Mouse (Mus musculus) spleen, adult 2 months (tissue): Measurements from ENCODE around the gene Rybp. TPM values are rescaled to one million over a fixed set of nuclear protein-coding genes. Genes with fewer than 3 reads are reported as not detected.

Source experiments
- DNase-seq, 2 experiments: peaks; one replicate each; pipeline versions ENCODE4 v3.0.0 to v3.0.0-alpha.2; 2012 to 2021; ENCODE audit warnings: low spot score in 2 of 2, low read depth in 1 of 2
- H3K27ac ChIP-seq: fragments of 200-500 bp; 2 replicates; pipeline ENCODE4 v1.5.1; 2012; ENCODE audit warnings: low read length, inconsistent platforms; ENCODE audit not compliant: insufficient read depth
- H3K27me3 ChIP-seq: fragments of 200-500 bp; 2 replicates; pipeline ENCODE4 v1.6.1; 2012; ENCODE audit warnings: mild to moderate bottlenecking, moderate library complexity, low read length, inconsistent platforms; ENCODE audit not compliant: control insufficient read depth, insufficient read depth
- H3K36me3 ChIP-seq: fragments of 200-500 bp; 2 replicates; pipeline ENCODE4 v1.6.1; 2012; ENCODE audit warnings: mild to moderate bottlenecking, low read length, inconsistent platforms; ENCODE audit not compliant: control insufficient read depth, insufficient read depth
- H3K4me1 ChIP-seq: fragments of 200-500 bp; 2 replicates; pipeline ENCODE4 v1.6.1; 2011; ENCODE audit warnings: inconsistent platforms; ENCODE audit not compliant: control insufficient read depth, insufficient read depth, insufficient read length
- H3K4me3 ChIP-seq: fragments of 200-500 bp; 2 replicates; pipeline ENCODE4 v1.5.1; 2011; ENCODE audit warnings: mild to moderate bottlenecking, inconsistent platforms; ENCODE audit not compliant: insufficient read depth, insufficient read length; ENCODE audit errors: extremely low read depth
- CTCF ChIP-seq: fragments of 200-500 bp; IDR thresholded peaks from 2 replicates; pipeline ENCODE4 v1.5.1; 2011; ENCODE audit warnings: mild to moderate bottlenecking, inconsistent platforms; ENCODE audit not compliant: insufficient read depth, insufficient read length, insufficient replicate concordance; ENCODE audit errors: extremely low read depth
- POLR2A ChIP-seq: fragments of 200-500 bp; IDR thresholded peaks from 2 replicates; pipeline ENCODE4 v1.6.1; 2011; ENCODE audit warnings: low read depth, low read length, inconsistent platforms
- WGBS: fragments of 180-500 bp; shearing (Covaris S2); methylation state at CpG from one replicate; pipeline ENCODE4 v1.1.7; 2018; 5-methylcytosine and 5-hydroxymethylcytosine counted together
- polyA plus RNA-seq: library from polyadenylated mRNA; depleted of rRNA; stranded (reverse); fragments of >200 nt; gene quantifications from 2 replicates; pipeline ENCODE4 v1.2.3, GENCODE M21; 2012

Rybp gene
- polyA plus RNA-seq, 1 experiment, result 12.2 TPM

DNA sequence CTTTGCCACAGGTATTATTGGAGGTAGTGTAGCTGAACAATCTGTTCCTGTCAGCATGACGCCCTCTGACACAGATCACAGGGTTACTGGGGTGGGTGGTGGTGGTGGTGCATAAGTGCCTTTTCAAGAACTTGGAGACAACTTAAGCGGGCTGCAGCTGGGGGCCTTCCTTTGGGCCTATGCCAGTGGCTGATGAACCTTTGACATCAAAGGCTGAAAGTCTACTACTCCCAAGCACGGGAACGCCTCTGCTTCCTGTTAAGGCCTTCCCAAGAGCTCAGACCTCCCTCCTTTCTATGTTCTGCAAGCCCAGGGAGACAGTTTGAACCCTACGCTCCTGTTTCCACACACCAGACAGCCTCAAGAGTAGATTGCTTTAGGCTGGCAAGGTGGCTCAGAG is 70.3 kb downstream of the Rybp start:
- no peaks in the 10 kb centered on the region; the same call in 1 of the 2 replicates for H3K4me1 ChIP-seq
- 81% methylated on average over 5 of the region's 5 CpGs for WGBS
- H3K27ac ChIP-seq, result no peak overlapping the region
- no peaks in the 10 kb centered on the region for H3K36me3 ChIP-seq
- TF ChIP-seq CTCF, result no peak
- TF ChIP-seq POLR2A, result no peak
- no peak overlapping the region for H3K4me3 ChIP-seq
- no peaks in the 10 kb centered on the region for H3K27me3 ChIP-seq
- DNase-seq, result no peak

DNA sequence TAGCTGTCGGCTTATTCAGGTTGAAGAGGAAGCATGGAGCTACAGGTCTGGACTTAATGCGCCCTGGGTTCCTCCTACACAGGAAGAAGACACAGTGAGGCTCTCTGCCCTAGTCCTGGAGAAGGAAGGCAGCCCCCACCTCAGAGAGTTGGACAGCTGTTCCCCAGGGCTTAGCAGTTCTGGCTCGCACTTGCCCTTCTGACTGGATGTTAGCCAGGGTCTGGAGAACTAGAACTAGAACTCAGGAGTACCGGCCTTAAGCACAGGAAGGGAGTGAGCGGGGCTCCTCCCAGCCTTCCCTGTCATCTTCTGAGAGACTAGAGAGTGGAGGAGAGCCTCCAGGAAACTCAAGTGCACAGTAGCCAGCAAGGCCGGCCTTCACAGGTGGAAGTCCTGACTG is 71.5 kb downstream of the Rybp start:
- Histone ChIP-seq H3K27ac (no peak overlapping the region), H3K36me3 (no peaks in the 10 kb centered on the region), H3K4me3 (no peak overlapping the region), H3K27me3 (no peaks in the 10 kb centered on the region), H3K4me1 (no peaks in the 10 kb centered on the region; the same call in 1 of the 2 replicates)
- TF ChIP-seq CTCF, result no peak
- no peak for TF ChIP-seq POLR2A
- no peak for DNase-seq
- 48% methylated on average over 6 of the region's 6 CpGs for WGBS

DNA sequence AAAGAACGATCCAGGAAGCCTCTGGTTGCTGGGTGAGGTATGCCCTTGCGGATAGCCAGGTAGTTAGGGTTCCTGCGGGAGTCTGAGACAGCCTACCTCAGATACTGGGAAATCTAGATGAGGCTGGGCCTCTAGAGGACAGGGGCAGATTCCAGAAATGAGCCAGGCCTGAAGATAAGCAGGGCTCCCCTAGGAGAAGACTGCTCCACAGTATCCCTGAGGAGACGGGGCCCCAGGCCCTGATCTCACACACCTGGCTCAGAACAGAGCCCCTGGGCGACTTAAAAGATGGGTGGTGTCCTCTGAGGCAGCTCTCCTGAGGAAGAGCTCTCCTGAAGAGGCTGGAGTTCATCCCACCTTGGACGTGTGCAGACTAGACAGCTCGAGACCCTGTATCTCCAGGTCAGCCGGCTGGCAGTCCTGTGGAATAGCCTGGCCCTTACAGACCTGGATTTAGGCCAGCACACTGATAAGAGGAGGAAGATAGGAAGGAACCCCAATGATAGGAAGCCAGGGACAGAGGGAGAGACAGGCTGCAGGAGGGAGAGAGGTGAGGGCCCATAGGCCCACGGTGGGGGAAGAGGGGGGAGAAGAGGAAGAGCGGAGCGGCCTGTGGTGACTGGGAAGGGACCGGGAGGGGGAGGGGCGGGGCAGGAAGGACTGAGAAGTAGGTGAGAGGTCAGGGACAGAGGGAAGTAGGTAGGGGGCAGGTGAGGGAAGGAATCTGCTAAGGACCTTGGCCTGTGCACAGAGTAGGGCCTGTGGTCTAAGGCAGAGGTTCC is 73.0 kb downstream of the Rybp start:
- H3K27me3 ChIP-seq, result no peaks in the 10 kb centered on the region
- H3K27ac ChIP-seq, result no peak overlapping the region
- WGBS, result 52% methylated on average over 13 of the region's 13 CpGs
- no peaks in the 10 kb centered on the region for H3K36me3 ChIP-seq
- no peaks in the 10 kb centered on the region; the same call in 1 of the 2 replicates for H3K4me1 ChIP-seq
- DNase-seq, result no peak
- TF ChIP-seq CTCF (no peak), POLR2A (no peak)
- no peak overlapping the region for H3K4me3 ChIP-seq

DNA sequence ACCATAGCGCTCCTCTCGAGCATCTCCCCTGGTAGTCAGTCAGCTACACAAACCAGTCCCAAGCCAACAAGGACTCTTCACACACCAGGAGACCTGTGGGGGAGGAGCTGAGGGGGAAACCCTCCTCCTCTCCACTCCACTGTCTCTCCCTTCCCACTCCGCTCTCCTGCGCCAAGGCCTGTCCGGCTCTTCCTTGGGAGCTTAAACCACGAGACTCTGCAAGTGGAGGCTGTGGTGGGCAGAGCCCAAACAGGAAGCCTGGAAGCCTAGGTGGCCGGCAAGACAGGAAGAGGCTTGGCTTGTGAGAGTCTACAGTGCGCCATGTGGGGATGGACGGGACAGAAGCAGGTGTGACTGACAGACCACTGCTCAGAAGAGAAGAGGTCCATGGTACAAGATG is 73.7 kb downstream of the Rybp start:
- Histone ChIP-seq H3K27ac (no peak overlapping the region), H3K4me3 (no peak overlapping the region), H3K36me3 (no peaks in the 10 kb centered on the region), H3K27me3 (no peaks in the 10 kb centered on the region), H3K4me1 (no peaks in the 10 kb centered on the region; the same call in 1 of the 2 replicates)
- 54% methylated on average over 9 of the region's 9 CpGs for WGBS
- DNase-seq, result no peak
- TF ChIP-seq CTCF (no peak), POLR2A (no peak)

DNA sequence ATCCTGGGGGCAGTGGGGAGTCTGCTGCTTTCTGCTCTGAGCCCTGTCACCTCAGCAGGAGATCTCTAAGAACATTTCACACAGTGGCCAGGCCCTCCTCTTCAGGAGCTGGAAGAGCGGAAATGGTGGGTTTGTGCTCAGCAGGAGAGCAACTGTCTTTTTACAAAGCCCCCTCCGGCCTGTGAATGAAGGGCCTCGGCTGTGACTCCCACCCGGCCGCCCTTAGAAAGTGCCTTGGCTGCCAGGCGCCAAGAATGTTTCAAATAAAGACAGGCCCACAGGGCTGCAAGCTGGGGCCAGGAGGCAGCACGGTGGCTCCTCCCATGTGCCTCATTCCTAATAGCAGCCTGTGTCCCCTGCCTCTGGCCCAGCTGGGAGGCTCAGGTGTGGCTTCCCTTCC is 74.5 kb downstream of the Rybp start:
- TF ChIP-seq POLR2A (no peak), CTCF (no peak)
- H3K27me3 ChIP-seq, result no peaks in the 10 kb centered on the region
- 73% methylated on average over 7 of the region's 7 CpGs for WGBS
- H3K4me1 ChIP-seq, result no peaks in the 10 kb centered on the region; the same call in 1 of the 2 replicates
- no peak overlapping the region for H3K27ac ChIP-seq
- DNase-seq, result no peak
- H3K4me3 ChIP-seq, result no peak overlapping the region
- no peaks in the 10 kb centered on the region for H3K36me3 ChIP-seq

DNA sequence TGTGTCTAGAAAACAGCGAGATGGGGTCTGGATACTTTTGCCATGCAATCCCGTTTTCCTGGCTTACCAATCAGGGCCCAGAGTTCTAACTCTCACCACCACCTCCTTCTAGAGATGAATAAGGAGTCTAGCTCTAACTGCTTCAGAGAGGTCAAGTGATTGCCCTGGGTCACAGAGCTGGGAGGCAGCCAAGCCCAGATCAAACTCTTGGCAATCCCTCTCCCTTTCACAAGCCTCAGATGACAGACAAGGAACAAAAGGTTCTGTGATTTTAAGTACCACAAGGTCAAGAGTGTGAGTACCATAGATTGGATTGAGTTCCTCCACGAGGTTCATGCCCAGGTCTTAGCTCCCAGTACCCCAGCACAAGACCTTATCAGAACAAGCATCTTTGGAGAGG is 75.6 kb downstream of the Rybp start:
- no peak overlapping the region for H3K4me3 ChIP-seq
- no peaks in the 10 kb centered on the region; the same call in 1 of the 2 replicates for H3K27me3 ChIP-seq
- TF ChIP-seq CTCF (no peak), POLR2A (no peak)
- H3K4me1 ChIP-seq, result no peaks in the 10 kb centered on the region; the same call in 1 of the 2 replicates
- DNase-seq, result no peak
- WGBS, result 82% methylated on average over 3 of the region's 3 CpGs
- H3K27ac ChIP-seq, result no peak overlapping the region
- H3K36me3 ChIP-seq, result no peaks in the 10 kb centered on the region

DNA sequence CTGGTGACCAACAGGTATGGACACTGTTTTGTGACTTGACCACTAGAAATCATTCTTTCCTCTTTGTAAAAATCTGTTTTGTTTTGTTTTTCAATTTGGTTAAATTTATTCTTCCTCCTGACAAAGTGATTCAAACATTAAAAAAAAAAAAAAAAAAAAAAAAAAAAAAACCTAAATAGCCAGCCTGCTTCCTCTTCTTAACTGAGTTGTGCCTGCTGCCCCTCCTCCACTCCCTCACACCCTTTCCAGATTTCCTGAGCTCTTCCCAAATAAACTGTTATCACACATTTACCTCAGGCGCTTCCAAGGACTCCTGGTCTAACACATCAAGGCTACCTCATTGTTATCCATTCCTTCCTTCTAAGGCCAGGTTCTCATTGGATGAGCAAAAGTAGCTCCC is 76.8 kb downstream of the Rybp start:
- Histone ChIP-seq H3K27me3 (no peaks in the 10 kb centered on the region; the same call in 1 of the 2 replicates), H3K36me3 (no peaks in the 10 kb centered on the region), H3K4me1 (no peaks in the 10 kb centered on the region; the same call in 1 of the 2 replicates), H3K27ac (no peak overlapping the region), H3K4me3 (no peak overlapping the region)
- DNase-seq, result no peak
- 85% methylated on average over 1 of the region's 1 CpGs for WGBS
- TF ChIP-seq POLR2A, result no peak
- TF ChIP-seq CTCF, result no peak
